Comparison of ENCODE assay signal across 12 mouse cellular contexts in the genomic region with DNA sequence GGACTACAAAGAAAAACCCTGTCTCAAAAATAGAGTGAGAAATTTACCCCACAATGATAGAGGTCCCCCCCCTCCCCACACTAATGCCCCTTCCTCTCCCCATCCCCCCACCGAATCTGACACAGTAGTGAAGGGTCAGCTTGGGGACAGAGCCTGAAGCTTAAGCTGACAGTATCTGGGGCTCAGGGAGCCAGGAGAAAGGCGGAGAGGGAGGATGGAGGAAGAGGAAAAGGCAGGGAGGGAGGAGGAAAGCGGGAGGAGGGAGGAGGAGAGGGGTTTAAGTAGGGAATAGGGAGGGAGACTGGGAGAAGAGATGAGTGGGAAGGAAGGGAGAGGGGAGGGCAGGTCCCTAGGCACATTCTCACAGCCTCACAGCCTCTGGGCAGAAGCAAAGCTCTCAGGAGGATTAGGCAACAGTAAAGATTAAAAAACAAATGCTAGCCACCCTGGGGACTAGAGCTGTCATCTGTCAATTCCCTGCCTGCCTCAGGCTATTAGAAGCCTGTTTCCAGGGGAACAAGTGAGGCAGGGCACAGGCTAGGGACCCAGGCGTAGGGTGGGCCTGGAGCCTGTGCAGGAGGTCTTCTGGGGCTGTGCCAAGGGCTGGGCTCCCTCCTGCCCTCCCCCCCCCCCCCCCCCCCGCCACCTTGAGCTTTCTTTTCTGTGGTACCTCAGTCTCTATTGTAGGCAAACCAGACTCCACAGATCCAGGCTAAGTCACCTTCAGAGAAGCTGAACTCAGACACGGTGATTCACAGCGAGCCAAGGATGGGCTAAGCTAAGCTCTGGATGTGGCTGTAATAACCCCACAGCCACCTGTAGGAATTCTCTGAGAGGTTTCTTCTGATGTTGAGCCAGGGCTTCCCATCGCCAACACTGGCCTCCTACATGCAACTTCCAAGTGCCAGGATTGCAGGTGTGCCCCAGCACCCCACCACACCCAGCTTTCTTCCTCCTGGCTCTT. TPM values are rescaled to one million over a fixed set of nuclear protein-coding genes. Genes with fewer than 3 reads are reported as not detected.
DNase-seq lines count a peak whose midpoint lies in the region; ATAC-seq and TF ChIP-seq lines count a peak whose summit lies in the region.
"Had no signal": no experiment of that assay in that cellular context is flagged by ENCODE, and none has a peak within 500 bp of the region (broad histone marks: within the 10 kb centered on the region; RNA-seq: fewer than 3 reads in every experiment).

No protein-coding gene starts in this region.

- intact Hi-C loops in heart, postnatal 10 days (cut with DNase I) = no loop called here

- no peak for TF ChIP-seq CTCF in midbrain, postnatal 0 days (IDR thresholded peaks at IDR 0.05)
- no peak for TF ChIP-seq CTCF in thymus, adult 2 months (IDR thresholded peaks at IDR 0.05; ENCODE audit: borderline replicate concordance, control insufficient read depth, extremely low read depth, insufficient read depth, low read length, poor library complexity)

- no peak overlapping the region for H3K4me3 ChIP-seq in heart, embryonic 12.5 days
- no peak overlapping the region for H3K4me3 ChIP-seq in hindbrain, embryonic 12.5 days
- H3K4me3 ChIP-seq in midbrain, postnatal 0 days (ENCODE audit: low read depth, low read length) = no peak overlapping the region
- H3K4me3 ChIP-seq in thymus, adult 2 months (ENCODE audit: control insufficient read depth, insufficient read depth, low read length) = no peak overlapping the region
- H3K4me3 ChIP-seq: limb, embryonic 13.5 days had no signal

- no peak for DNase-seq in heart, postnatal 10 days
- DNase-seq in embryo, embryonic 10.5 days (ENCODE audit: low spot score) = peak; percentile 64
- DNase-seq in midbrain, postnatal 0 days (ENCODE audit: low spot score) = peak; percentile 57
- no peak for DNase-seq in testis, postnatal 14 days (ENCODE audit: low spot score)
- no peak for DNase-seq in thymus, adult 2 months
- no peak for DNase-seq in urinary bladder, postnatal 25 days (ENCODE audit: low spot score)
- DNase-seq: kidney, postnatal 25 days; lung, postnatal 36 days had no signal

- H3K9me3 ChIP-seq in heart, embryonic 12.5 days (replicated peaks) = 0 out of 2 replicates have a peak, but pooled peaks cover under 1% of the 10 kb centered on the region
- H3K9me3 ChIP-seq in hindbrain, embryonic 12.5 days (replicated peaks) = no peaks in the 10 kb centered on the region
- no peaks in the 10 kb centered on the region for H3K9me3 ChIP-seq in midbrain, postnatal 0 days (ENCODE audit: low read length)
- H3K9me3 ChIP-seq: limb, embryonic 13.5 days had no signal

- H3K4me2 ChIP-seq in heart, embryonic 12.5 days = no peak overlapping the region
- H3K4me2 ChIP-seq in hindbrain, embryonic 12.5 days (replicated peaks) = no peak overlapping the region
- no peak overlapping the region for H3K4me2 ChIP-seq in midbrain, postnatal 0 days (ENCODE audit: low read depth, low read length, poor library complexity, severe bottlenecking)
- H3K4me2 ChIP-seq: limb, embryonic 13.5 days had no signal

- H3K27ac ChIP-seq in heart, embryonic 12.5 days (ENCODE audit: poor library complexity, severe bottlenecking) = no peak overlapping the region
- peak overlapping the region; percentile 83 for H3K27ac ChIP-seq in hindbrain, embryonic 12.5 days
- H3K27ac ChIP-seq in midbrain, postnatal 0 days (ENCODE audit: low read depth, low read length) = peak overlapping the region; percentile 70
- H3K27ac ChIP-seq in thymus, adult 2 months (ENCODE audit: control insufficient read depth, insufficient read depth, low read length) = no peak overlapping the region
- H3K27ac ChIP-seq: limb, embryonic 13.5 days had no signal

- WGBS in heart, embryonic 12.5 days = 37% methylated on average over 7 of the region's 8 CpGs
- 25% methylated on average over 7 of the region's 8 CpGs for WGBS in hindbrain, embryonic 12.5 days
- WGBS in midbrain, postnatal 0 days = 12% methylated on average over 7 of the region's 8 CpGs
- WGBS in thymus, adult 2 months = 87% methylated on average over 8 of the region's 8 CpGs

- no peak for ATAC-seq in heart, embryonic 12.5 days (ENCODE audit: insufficient number of reproducible peaks, low FRiP score)
- ATAC-seq in hindbrain, embryonic 12.5 days (ENCODE audit: low FRiP score) = peak; percentile 75
- peak; percentile 64 for ATAC-seq in midbrain, postnatal 0 days (ENCODE audit: low FRiP score)

- no peaks in the 10 kb centered on the region for H3K36me3 ChIP-seq in heart, embryonic 12.5 days
- H3K36me3 ChIP-seq in hindbrain, embryonic 12.5 days = no peaks in the 10 kb centered on the region
- H3K36me3 ChIP-seq in midbrain, postnatal 0 days (ENCODE audit: insufficient read depth, low read length) = no peaks in the 10 kb centered on the region
- no peaks in the 10 kb centered on the region for H3K36me3 ChIP-seq in thymus, adult 2 months (ENCODE audit: control insufficient read depth, insufficient read depth, low read length)
- H3K36me3 ChIP-seq: limb, embryonic 13.5 days had no signal

- peaks cover 37% of the 10 kb centered on the region for H3K4me1 ChIP-seq in heart, embryonic 12.5 days (replicated peaks)
- H3K4me1 ChIP-seq in hindbrain, embryonic 12.5 days = peaks cover 32% of the 10 kb centered on the region
- peaks cover 11% of the 10 kb centered on the region for H3K4me1 ChIP-seq in midbrain, postnatal 0 days (ENCODE audit: insufficient read depth, low read length)
- no peaks in the 10 kb centered on the region for H3K4me1 ChIP-seq in thymus, adult 2 months (replicated peaks; ENCODE audit: control insufficient read depth, insufficient read depth, low read length)
- H3K4me1 ChIP-seq: limb, embryonic 13.5 days had no signal

- 0 out of 2 replicates have a peak, but pooled peaks cover 6% of the 10 kb centered on the region for H3K27me3 ChIP-seq in heart, embryonic 12.5 days (replicated peaks)
- H3K27me3 ChIP-seq in hindbrain, embryonic 12.5 days = no peaks in the 10 kb centered on the region
- no peaks in the 10 kb centered on the region for H3K27me3 ChIP-seq in midbrain, postnatal 0 days (ENCODE audit: insufficient read depth, low read length)
- no peaks in the 10 kb centered on the region for H3K27me3 ChIP-seq in thymus, adult 2 months (ENCODE audit: control insufficient read depth, insufficient read depth, low read length)
- H3K27me3 ChIP-seq: limb, embryonic 13.5 days had no signal

- no peak for TF ChIP-seq POLR2A in thymus, adult 2 months (IDR thresholded peaks at IDR 0.05; ENCODE audit: control insufficient read depth, extremely low read depth, insufficient read depth, low read length, poor library complexity)

- H3K9ac ChIP-seq in heart, embryonic 12.5 days = peak overlapping the region; percentile 37; the same call in 1 of the 2 replicates
- H3K9ac ChIP-seq in hindbrain, embryonic 12.5 days = peak overlapping the region; percentile 43; the same call in 1 of the 2 replicates
- H3K9ac ChIP-seq in midbrain, postnatal 0 days (replicated peaks; ENCODE audit: low read length, poor library complexity, severe bottlenecking) = no peak overlapping the region
- H3K9ac ChIP-seq: limb, embryonic 13.5 days had no signal

RNA-seq across cellular contexts. Expression of a gene that starts 27.8 kb away (rescaled TPM):
- polyA plus RNA-seq in heart, embryonic 12.5 days (2016; fragmentation: Nextera tagmentation; extraction: Ambion mirVana) = 63.4 and 66.8 TPM in 2 replicates
- 10 to 100 TPM; 14.6 to 15.2 TPM for total RNA-seq in heart, postnatal 10 days (2021)
- polyA plus RNA-seq in hindbrain, embryonic 12.5 days (2016; fragmentation: Nextera tagmentation; extraction: Ambion mirVana) = 49.6 and 65.3 TPM in 2 replicates
- 5.8 and 18.1 TPM in 2 replicates for total RNA-seq in midbrain, postnatal 0 days (2014; rRNA removed)
- 8.4 and 11.3 TPM in 2 replicates for polyA plus RNA-seq in midbrain, postnatal 0 days (2015; fragmentation: Nextera tagmentation; extraction: Ambion mirVana)
- polyA plus RNA-seq in thymus, adult 2 months (2012; rRNA removed) = 48.3 and 69.1 TPM in 2 replicates

RNA-seq across cellular contexts. Expression of a gene that starts 30.5 kb away (rescaled TPM):
- polyA plus RNA-seq in heart, embryonic 12.5 days (2016; fragmentation: Nextera tagmentation; extraction: Ambion mirVana) = 3.5 and 6.7 TPM in 2 replicates
- 1 to 10 TPM; 5.1 to 10.0 TPM for total RNA-seq in heart, postnatal 10 days (2021)
- polyA plus RNA-seq in hindbrain, embryonic 12.5 days (2016; fragmentation: Nextera tagmentation; extraction: Ambion mirVana) = 6.9 and 7.2 TPM in 2 replicates
- total RNA-seq in midbrain, postnatal 0 days (2014; rRNA removed) = 27.4 and 30.9 TPM in 2 replicates
- polyA plus RNA-seq in midbrain, postnatal 0 days (2015; fragmentation: Nextera tagmentation; extraction: Ambion mirVana) = 25.4 and 29.5 TPM in 2 replicates
- polyA plus RNA-seq in thymus, adult 2 months (2012; rRNA removed) = 5.6 and 6.1 TPM in 2 replicates
- total RNA-seq: granulocyte monocyte progenitor cell, adult 5-6 weeks had no signal

RNA-seq across cellular contexts. Expression of a gene that starts 50.9 kb away (rescaled TPM):
- polyA plus RNA-seq in heart, embryonic 12.5 days (2016; fragmentation: Nextera tagmentation; extraction: Ambion mirVana) = 0.72 TPM in 1 of 2 replicates, not detected in the other
- under 1 TPM in 1 of 2 experiments, not detected in 1; 0.48 TPM for total RNA-seq in heart, postnatal 10 days (2021)
- 4.9 and 5.5 TPM in 2 replicates for polyA plus RNA-seq in hindbrain, embryonic 12.5 days (2016; fragmentation: Nextera tagmentation; extraction: Ambion mirVana)
- 3.9 and 13.8 TPM in 2 replicates for total RNA-seq in midbrain, postnatal 0 days (2014; rRNA removed)
- polyA plus RNA-seq in midbrain, postnatal 0 days (2015; fragmentation: Nextera tagmentation; extraction: Ambion mirVana) = 7.9 and 9.1 TPM in 2 replicates
- polyA plus RNA-seq in thymus, adult 2 months (2012; rRNA removed) = 1.6 and 4.0 TPM in 2 replicates
- total RNA-seq: granulocyte monocyte progenitor cell, adult 5-6 weeks had no signal

RNA-seq across cellular contexts. Expression of a gene that starts 51.1 kb away (rescaled TPM):
- 1,676 and 1,716 TPM in 2 replicates for polyA plus RNA-seq in heart, embryonic 12.5 days (2016; fragmentation: Nextera tagmentation; extraction: Ambion mirVana)
- total RNA-seq in heart, postnatal 10 days (2021) = 1,000 to 10,000 TPM; 3,943 to 4,033 TPM
- 876 and 921 TPM in 2 replicates for polyA plus RNA-seq in hindbrain, embryonic 12.5 days (2016; fragmentation: Nextera tagmentation; extraction: Ambion mirVana)
- 493 and 558 TPM in 2 replicates for total RNA-seq in midbrain, postnatal 0 days (2014; rRNA removed)
- polyA plus RNA-seq in midbrain, postnatal 0 days (2015; fragmentation: Nextera tagmentation; extraction: Ambion mirVana) = 1,374 and 1,478 TPM in 2 replicates
- 842 and 1,074 TPM in 2 replicates for polyA plus RNA-seq in thymus, adult 2 months (2012; rRNA removed)

RNA-seq across cellular contexts. Expression of a gene that starts 51.4 kb away (rescaled TPM):
- polyA plus RNA-seq in heart, embryonic 12.5 days (2016; fragmentation: Nextera tagmentation; extraction: Ambion mirVana) = 168 and 183 TPM in 2 replicates
- 10 to 100 TPM; 65.9 to 68.6 TPM for total RNA-seq in heart, postnatal 10 days (2021)
- 181 and 194 TPM in 2 replicates for polyA plus RNA-seq in hindbrain, embryonic 12.5 days (2016; fragmentation: Nextera tagmentation; extraction: Ambion mirVana)
- total RNA-seq in midbrain, postnatal 0 days (2014; rRNA removed) = 30.5 and 43.2 TPM in 2 replicates
- polyA plus RNA-seq in midbrain, postnatal 0 days (2015; fragmentation: Nextera tagmentation; extraction: Ambion mirVana) = 91.6 and 95.8 TPM in 2 replicates
- 174 and 175 TPM in 2 replicates for polyA plus RNA-seq in thymus, adult 2 months (2012; rRNA removed)

Comparison
In these comparisons a context has a peak if more than half of its experiments do, and no peak if none do; other contexts are left out.
1. H3K27ac ChIP-seq: peak in hindbrain, embryonic 12.5 days (single experiment) and midbrain, postnatal 0 days (single experiment); none in heart, embryonic 12.5 days (single experiment) and thymus, adult 2 months (single experiment).
2. DNase-seq: peak in embryo, embryonic 10.5 days (single experiment) and midbrain, postnatal 0 days (single experiment); none in heart, postnatal 10 days (0 of 2), testis, postnatal 14 days (single experiment), thymus, adult 2 months (single experiment) and urinary bladder, postnatal 25 days (single experiment).